Mouse (Mus musculus): Measurements from ENCODE around the gene Maml3. TPM values are rescaled to one million over a fixed set of nuclear protein-coding genes. Genes with fewer than 3 reads are reported as not detected.
A peak's percentile ranks its signal among the peaks of the same experiment; 100 is the strongest.

The Maml3 gene
- total RNA-seq, 2 experiments from 2014 or later = 8.7 to 9.8 TPM

DNA sequence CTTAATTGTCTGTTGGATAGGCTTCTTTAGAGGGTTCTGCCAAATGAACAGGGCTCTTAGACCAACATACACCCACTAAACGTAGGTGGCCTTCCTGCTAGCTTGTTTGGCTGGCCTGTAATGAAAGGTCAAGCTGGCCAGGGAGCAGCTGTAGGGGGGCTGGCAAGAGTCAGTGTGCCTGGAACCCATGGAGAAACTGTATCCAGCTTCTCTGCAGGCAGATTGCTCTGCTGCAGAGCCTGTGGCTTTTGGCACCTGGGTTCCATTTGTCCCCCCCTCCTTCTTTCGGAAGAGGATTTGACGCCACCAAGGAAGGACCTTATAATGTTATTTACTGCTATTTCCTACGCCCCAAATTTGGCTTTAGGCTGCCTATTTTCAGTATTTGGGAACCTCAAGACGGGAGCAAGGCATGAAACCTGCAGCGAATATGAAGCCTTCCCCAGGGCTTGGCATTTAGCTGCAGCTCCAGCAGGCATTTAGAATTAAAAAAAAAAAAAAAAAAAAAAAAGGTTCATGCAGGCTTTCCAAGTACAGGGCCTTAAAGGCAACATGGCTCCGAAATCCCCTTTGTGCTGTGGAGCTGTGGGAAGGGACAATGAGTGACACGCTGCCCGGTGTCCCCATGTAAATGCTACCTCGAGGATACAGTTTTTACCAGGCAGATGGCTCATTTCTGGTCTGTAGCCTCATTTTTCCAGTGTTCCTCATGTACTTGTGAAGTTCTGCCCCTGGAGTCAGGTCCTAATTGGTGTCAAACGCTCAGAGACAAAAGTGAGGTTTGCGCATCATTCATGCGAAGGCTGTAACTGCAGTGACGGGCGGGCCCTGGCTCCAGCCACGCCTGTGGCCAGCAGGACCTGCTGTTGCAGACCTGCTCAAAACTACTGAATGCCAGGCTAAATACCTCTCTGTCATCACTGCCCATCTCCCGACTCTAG, 356.2 kb downstream of the Maml3 start:
- peak overlapping the region; percentile 68 for H3K27ac ChIP-seq
- H3K4me3 ChIP-seq = no peak overlapping the region
- no peak for TF ChIP-seq CTCF (conservative IDR thresholded peaks at IDR 0.05)
- no peak for DNase-seq (ENCODE audit: low spot score in 2 of 2)

DNA sequence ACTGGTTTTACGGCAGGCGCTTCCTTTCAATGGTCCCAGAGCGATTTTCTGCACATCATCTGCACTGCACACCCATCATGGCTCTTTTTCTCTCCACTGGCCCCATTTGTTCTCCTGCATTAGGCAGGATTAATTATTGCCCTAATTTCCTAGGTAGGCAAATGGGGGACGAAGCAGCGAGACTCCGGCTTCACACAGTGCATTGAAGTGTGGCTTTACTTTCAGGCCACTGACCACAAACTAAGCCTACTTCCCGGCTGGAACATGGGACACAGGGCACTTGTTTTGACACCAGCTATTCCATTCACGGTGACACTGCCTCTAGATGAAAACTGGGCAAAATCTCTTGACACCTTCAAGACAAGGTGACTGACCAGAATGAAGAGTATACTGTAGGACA, 358.1 kb downstream of the Maml3 start:
- Histone ChIP-seq H3K27ac (no peak overlapping the region), H3K4me3 (no peak overlapping the region)
- no peak for DNase-seq (ENCODE audit: low spot score in 2 of 2)
- TF ChIP-seq CTCF (conservative IDR thresholded peaks at IDR 0.05) = no peak

DNA sequence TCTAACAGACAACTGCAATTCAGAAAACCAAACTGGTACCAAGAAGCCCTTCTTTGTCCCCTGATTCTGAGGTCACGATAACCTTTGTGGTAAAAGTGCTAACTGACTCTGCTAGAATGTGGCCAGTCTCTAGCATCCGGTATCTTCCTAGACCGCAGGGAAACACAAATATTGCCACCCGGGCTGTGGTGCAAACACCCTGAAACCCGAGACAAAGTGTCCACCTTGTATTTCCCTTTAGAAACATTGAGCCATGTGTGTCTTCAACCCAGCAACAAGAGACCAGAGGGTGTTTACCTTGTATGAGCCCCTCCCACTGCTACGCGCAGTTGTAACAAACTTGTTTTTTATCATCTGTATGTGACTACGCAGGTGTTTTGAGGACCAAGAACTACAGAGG, 359.7 kb downstream of the Maml3 start:
- DNase-seq (ENCODE audit: low spot score in 2 of 2) = no peak
- TF ChIP-seq CTCF (conservative IDR thresholded peaks at IDR 0.05) = no peak
- Histone ChIP-seq H3K27ac (no peak overlapping the region), H3K4me3 (no peak overlapping the region)

DNA sequence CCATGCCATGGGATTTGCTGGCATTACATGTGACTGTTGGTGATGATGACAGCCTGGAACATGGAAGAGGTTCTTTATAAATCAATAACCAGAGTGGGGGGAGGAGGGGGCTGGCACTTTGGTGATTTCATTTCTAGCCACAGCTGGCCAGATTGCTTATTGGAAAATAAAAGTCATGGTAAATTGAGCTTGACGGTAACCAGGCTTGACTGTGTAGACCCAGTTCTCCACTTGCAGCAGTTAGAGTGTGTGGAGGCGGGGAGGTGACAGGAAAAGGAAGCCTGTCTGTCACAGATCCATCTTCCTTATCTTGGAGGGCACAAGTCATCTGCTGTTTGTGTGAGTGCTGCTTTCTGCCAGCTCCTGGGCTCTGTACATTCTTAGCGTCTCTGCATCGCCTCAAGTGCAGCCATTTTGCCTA, 360.5 kb downstream of the Maml3 start:
- no peak overlapping the region for H3K4me3 ChIP-seq
- DNase-seq (ENCODE audit: low spot score in 2 of 2) = no peak
- TF ChIP-seq CTCF (conservative IDR thresholded peaks at IDR 0.05) = no peak
- no peak overlapping the region for H3K27ac ChIP-seq

DNA sequence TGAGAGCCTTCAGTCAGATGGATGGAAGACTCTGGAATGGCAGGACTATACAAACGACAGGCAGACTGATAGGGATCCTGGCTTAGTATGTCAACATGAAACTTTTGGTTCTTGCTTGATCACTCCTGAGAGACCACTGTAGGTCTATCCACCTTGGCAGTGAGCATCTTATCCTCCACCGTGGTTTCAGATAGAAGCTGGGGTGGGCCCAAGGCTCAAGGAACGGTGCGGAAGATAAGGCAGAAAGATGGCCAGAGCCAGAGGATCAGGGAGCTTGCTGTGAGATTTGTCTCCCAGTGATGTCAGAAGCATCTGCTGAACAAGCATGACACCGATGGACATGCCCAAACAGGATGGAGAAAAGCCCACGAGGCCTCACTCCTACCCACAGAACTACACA, 362.5 kb downstream of the Maml3 start:
- no peak for DNase-seq (ENCODE audit: low spot score in 2 of 2)
- H3K4me3 ChIP-seq = no peak overlapping the region
- H3K27ac ChIP-seq = no peak overlapping the region
- no peak for TF ChIP-seq CTCF (conservative IDR thresholded peaks at IDR 0.05)

DNA sequence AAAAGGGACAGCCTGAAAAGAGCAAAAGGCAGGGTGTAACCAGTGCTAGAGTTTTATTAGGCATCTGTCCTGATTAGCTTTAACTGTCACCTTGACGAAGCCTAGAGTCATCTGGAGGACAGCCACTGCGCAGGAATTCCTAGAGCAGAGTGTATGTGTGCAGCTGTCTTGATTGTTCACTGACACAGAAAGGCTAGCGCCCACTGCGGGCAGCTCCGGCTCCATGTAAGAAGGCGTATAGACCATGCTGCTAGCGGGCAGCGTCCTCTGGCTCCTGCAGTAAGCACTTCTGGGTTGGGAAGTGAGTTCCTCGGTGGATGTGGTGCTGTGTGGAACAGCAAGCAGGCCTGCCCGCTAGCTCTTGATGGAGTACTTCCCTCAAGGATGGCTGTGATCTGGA, 363.1 kb downstream of the Maml3 start:
- TF ChIP-seq CTCF (conservative IDR thresholded peaks at IDR 0.05) = no peak
- no peak overlapping the region for H3K27ac ChIP-seq
- no peak overlapping the region for H3K4me3 ChIP-seq
- DNase-seq (ENCODE audit: low spot score in 2 of 2) = no peak

DNA sequence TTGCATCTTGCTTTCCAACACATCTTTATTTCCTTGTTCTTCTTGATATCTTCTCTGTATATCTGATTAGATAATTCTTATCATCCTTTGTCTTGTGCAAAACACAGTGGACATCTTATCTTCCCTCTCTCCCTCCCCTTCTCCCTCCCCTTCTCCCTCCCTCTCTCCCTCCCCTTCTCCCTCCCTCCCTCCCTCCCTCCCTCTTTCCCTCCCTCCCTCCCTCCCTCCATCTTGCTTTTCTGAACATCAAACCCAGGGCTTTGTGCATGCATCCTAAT, 365.1 kb downstream of the Maml3 start:
- Histone ChIP-seq H3K27ac (no peak overlapping the region), H3K4me3 (no peak overlapping the region)
- TF ChIP-seq CTCF (conservative IDR thresholded peaks at IDR 0.05) = no peak
- DNase-seq (ENCODE audit: low spot score in 2 of 2) = no peak

DNA sequence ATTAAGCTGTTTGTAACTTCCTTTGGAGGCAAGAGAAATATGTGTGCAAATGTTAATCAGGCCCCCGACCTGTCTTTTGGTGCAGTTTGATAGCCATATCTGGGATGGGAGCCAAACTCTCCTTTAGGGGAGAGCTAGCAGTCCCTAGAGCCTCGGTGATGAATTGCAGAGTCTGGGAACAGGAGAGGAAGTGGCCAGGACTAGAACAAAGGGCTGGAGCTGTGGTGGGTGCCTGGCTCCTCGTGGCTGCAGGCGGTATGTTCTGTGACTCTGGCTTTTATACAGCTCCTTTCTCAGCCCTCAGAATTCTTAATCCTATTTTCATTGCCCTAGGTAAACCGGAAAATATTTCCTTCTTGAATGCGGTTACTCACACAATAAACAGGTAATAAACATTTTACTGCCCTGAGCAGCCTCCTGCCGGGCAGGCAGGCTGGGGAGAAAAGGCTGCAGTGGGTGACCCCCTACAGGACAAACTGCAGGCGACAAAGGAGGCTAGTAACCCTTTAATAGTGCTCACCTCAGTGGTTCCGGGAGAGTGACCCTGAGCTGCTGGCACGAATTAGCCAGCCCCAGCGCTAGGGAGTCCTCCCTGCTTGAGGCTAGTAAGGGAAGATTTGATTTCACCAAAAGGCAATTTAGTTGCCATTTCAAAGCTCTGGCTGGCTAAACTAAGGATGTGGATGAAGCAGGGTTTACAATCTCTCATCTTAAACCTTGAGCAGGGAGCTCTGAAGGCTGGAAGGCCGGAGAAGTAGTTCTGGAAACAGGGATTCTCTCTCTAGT, 365.6 kb downstream of the Maml3 start:
- no peak for DNase-seq (ENCODE audit: low spot score in 2 of 2)
- TF ChIP-seq CTCF (conservative IDR thresholded peaks at IDR 0.05) = peak; percentile 37; the same call in 1 of the 2 replicates
- no peak overlapping the region for H3K27ac ChIP-seq
- no peak overlapping the region for H3K4me3 ChIP-seq

DNA sequence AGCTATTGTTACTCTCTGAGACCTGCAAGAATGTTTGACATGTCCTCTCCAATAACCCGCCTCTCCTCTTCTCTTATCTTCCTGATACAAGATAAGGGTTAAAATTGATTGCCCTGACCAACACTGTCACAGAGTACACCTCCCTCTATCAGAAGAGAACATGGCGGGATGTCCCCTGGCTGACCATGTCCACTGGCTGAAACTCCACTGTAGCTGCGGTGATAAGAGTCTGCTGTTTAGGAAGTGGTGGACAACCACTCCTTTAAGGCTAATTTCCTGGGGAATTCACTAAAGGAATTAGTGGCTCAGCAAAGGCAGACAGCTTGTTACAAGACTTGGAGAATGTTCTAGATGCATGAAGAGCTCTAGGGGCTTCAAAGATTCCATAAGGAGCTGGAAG, 371.2 kb downstream of the Maml3 start:
- no peak for TF ChIP-seq CTCF (conservative IDR thresholded peaks at IDR 0.05)
- H3K4me3 ChIP-seq = no peak overlapping the region
- no peak for DNase-seq (ENCODE audit: low spot score in 2 of 2)
- H3K27ac ChIP-seq = no peak overlapping the region

DNA sequence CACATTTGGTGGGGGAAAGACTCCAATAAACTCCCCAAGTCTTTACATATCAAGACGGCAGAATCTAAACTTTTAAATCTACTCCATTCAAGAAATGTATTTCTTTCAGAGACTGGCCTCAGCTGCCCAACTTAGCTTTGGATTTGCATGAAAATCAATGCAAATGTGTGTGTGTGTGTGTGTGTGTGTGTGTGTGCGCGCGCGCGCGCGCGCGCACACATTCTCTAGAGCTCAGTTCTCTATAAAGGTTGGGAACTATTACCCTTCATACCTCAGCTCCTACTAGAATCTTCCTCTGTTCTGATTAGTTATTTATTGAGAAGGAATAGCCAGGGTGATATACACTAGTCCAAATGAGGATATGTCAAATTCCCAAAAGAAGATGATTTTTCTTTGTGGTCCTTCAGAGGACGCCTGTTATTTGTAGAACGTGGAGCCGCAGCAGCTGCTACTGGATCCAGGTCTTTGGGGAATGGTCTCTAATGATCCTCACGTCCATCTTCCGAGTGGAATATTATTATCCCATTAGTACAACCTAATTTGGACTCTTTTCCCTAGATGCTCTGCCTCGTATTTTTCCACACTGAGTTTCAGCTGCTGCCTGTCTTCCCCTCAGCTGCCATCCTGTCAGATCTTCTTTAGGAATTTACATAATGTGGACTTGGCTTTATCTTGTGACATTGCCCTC, 372.8 kb downstream of the Maml3 start:
- no peak overlapping the region for H3K4me3 ChIP-seq
- DNase-seq (ENCODE audit: low spot score in 2 of 2) = no peak
- H3K27ac ChIP-seq = no peak overlapping the region
- no peak for TF ChIP-seq CTCF (conservative IDR thresholded peaks at IDR 0.05)

DNA sequence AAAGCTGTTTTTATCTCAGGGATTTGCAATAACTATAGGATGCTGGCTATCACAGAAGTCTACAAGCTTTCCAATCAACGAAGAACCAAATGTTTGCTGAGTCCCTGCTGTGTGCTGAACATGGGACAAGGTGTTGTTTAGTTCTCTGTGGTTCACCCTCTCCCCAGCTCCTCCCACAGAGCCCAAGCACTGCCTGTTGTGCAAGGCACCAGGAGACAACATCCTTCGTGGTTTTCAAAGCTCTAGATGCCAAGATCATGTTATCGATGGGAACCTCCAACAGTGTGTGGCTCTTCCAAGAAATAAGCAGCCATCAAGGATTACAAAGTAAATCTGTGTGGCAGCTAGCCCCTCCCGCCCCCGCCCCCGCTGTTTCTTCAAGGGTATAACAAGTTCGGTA, 374.2 kb downstream of the Maml3 start:
- no peak for DNase-seq (ENCODE audit: low spot score in 2 of 2)
- Histone ChIP-seq H3K4me3 (no peak overlapping the region), H3K27ac (no peak overlapping the region)
- TF ChIP-seq CTCF (conservative IDR thresholded peaks at IDR 0.05) = no peak

DNA sequence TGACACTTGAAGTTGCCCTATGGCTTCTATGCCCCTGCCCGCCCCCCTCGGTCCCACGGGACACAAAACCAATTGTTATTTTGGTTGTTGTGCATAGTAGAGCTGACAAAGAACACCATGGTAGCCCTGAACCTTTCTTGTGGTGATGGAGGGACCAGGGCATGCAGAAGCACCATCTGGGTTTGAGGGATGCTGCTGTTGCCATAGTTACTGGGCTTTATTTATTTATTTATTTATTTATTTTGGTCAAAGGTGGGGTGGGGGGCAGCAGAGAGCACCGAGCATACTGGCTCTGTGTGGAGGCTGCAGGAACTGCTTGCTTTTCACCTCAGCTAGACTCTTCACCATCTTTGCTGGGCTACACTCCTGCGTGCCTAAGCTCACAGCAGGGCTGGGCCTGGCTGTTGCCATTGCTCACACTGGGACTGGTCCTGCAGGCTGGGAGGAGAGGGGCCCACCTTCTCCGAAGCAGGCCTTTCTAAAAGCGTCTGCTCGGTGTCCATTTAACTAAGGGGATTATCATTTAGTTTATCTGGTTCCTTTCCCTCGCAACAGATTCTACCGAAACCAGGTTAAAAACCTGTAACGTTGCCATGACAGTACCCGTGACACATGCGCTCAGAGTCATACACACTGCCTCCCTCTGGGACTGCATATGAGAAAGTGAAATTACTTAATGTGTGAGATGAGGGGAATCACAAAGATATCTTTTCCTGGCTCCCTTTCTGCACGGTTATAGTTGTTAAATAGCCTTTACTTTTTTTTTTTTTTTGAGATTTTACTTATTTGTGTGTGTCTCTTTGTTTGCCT, 375.6 kb downstream of the Maml3 start:
- Histone ChIP-seq H3K27ac (peak overlapping the region; percentile 37; the same call in 1 of the 2 replicates), H3K4me3 (no peak overlapping the region)
- DNase-seq (ENCODE audit: low spot score in 2 of 2) = no peak
- TF ChIP-seq CTCF (conservative IDR thresholded peaks at IDR 0.05) = no peak
